Mouse (Mus musculus): ENCODE data around the gene Trim29. TPM values are rescaled to one million over a fixed set of nuclear protein-coding genes. Genes with fewer than 3 reads are reported as not detected.
A peak's percentile ranks its signal among the peaks of the same experiment; 100 is the strongest.

Trim29 gene
- total RNA-seq, 1 experiment from 2014 or later = not detected

- ATAC-seq (replicated peaks in 1 of 2; ENCODE audit: insufficient read depth in 1 of 2, low FRiP score in 2 of 2, low TSS enrichment in 1 of 2, low read depth in 1 of 2, poor library complexity in 2 of 2, severe bottlenecking in 2 of 2) = no peak
Measured at GRCm38 (mm10) chr9:43338067-43338466, 27.4 kb downstream of the Trim29 start.

- ATAC-seq (replicated peaks in 1 of 2; ENCODE audit: insufficient read depth in 1 of 2, low FRiP score in 2 of 2, low TSS enrichment in 1 of 2, low read depth in 1 of 2, poor library complexity in 2 of 2, severe bottlenecking in 2 of 2) = peak in 1 of 2 experiments; percentile 56; a peak in 1 of 4 replicates
Measured at GRCm38 (mm10) chr9:43339614-43340020, 29.0 kb downstream of the Trim29 start.

DNA sequence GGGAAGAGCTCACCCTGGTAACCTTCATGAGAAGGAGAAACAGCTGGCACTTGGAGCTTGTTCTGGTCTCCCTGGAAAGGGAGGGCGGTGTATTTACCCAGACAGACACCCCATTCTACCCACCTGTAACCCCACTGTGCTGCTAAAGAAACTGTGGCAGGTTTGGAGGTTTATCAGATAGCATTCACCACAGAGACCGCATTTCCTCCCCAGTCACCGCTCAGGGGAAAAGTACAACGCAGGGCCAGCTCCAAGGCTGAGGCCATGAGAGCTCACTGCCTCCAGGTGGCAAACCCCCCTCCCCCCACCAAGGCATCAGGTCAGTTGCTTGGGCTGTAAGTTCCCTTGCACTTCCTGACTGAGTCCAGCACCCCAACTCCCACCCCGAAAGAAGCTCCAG is 39.4 kb downstream of the Trim29 start:
- ATAC-seq (replicated peaks in 1 of 2; ENCODE audit: insufficient read depth in 1 of 2, low FRiP score in 2 of 2, low TSS enrichment in 1 of 2, low read depth in 1 of 2, poor library complexity in 2 of 2, severe bottlenecking in 2 of 2) = 0 out of 4 replicates have a peak, but pooled peaks of 1 of the 2 experiments have one; percentile 27

GRCm38 (mm10) chr9:43351015-43351414 is 40.4 kb downstream of the Trim29 start:
- ATAC-seq (replicated peaks in 1 of 2; ENCODE audit: insufficient read depth in 1 of 2, low FRiP score in 2 of 2, low TSS enrichment in 1 of 2, low read depth in 1 of 2, poor library complexity in 2 of 2, severe bottlenecking in 2 of 2) = no peak

DNA sequence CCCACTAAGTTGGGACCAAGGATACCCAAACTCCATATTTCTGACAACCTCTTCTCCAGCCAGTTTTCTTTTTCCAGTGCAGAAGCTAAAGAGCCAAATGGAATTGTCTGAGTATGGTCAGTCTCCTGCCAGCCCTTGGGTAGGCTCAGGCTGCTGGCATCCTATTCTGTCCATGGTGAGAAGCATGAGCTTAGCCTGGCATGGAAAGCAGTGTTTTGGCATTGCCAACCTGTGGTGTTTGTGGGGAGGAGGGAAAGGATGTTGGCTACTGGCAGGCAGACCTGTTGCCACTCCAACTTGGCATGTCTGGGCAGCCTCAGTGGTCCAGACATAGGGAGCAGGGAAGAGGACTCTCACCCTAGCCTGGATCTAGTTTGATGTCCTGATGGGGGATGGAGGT is 46.4 kb downstream of the Trim29 start:
- no peak for ATAC-seq (replicated peaks in 1 of 2; ENCODE audit: insufficient read depth in 1 of 2, low FRiP score in 2 of 2, low TSS enrichment in 1 of 2, low read depth in 1 of 2, poor library complexity in 2 of 2, severe bottlenecking in 2 of 2)

GRCm38 (mm10) chr9:43358591-43359323 is 48.1 kb downstream of the Trim29 start:
- ATAC-seq (replicated peaks in 1 of 2; ENCODE audit: insufficient read depth in 1 of 2, low FRiP score in 2 of 2, low TSS enrichment in 1 of 2, low read depth in 1 of 2, poor library complexity in 2 of 2, severe bottlenecking in 2 of 2) = no peak

GRCm38 (mm10) chr9:43368781-43369180 is 58.1 kb downstream of the Trim29 start:
- no peak for ATAC-seq (replicated peaks in 1 of 2; ENCODE audit: insufficient read depth in 1 of 2, low FRiP score in 2 of 2, low TSS enrichment in 1 of 2, low read depth in 1 of 2, poor library complexity in 2 of 2, severe bottlenecking in 2 of 2)

DNA sequence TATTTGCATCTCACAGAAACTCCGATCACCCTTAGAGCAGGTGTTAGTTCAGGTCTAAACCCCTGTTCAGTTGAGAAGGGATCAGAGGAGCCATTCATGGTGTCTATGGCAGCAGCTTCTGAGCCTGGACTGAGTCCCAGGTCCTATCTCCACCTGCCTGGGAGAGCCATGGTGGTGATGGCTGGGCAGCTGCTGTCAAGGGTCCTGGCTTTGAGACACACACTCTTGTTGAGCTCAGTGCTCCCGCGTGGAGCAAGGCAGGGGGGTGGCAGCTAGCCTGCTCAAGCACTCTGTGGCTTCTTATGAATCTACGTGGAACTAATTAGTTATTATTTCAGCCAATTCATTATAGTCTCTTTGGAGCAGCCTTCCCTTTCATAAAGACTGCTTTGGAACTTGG is 73.2 kb downstream of the Trim29 start:
- ATAC-seq (replicated peaks in 1 of 2; ENCODE audit: insufficient read depth in 1 of 2, low FRiP score in 2 of 2, low TSS enrichment in 1 of 2, low read depth in 1 of 2, poor library complexity in 2 of 2, severe bottlenecking in 2 of 2) = no peak

GRCm38 (mm10) chr9:43384400-43384799 is 73.8 kb downstream of the Trim29 start:
- ATAC-seq (replicated peaks in 1 of 2; ENCODE audit: insufficient read depth in 1 of 2, low FRiP score in 2 of 2, low TSS enrichment in 1 of 2, low read depth in 1 of 2, poor library complexity in 2 of 2, severe bottlenecking in 2 of 2) = no peak

Other genes with a start within 250 kb of the Trim29 start
- 15.0 and 16.6 TPM in 2 replicates for gene Arhgef12, start 203.6 kb upstream of the Trim29 start, total RNA-seq (2017)
- 0.40 and 0.75 TPM in 2 replicates for gene Tmem136, start 194.3 kb upstream of the Trim29 start, total RNA-seq (2017)
- gene Pou2f3, start 100.5 kb upstream of the Trim29 start, total RNA-seq (2017) = not detected in 2 replicates
- 1.7 and 1.8 TPM in 2 replicates for gene Oaf, start 70.9 kb upstream of the Trim29 start, total RNA-seq (2017)

Measured in hematopoietic stem cell, adult 5-6 weeks (primary cell).